Mouse (Mus musculus) MEL (cell line): ENCODE data around the gene Slc38a7. TPM values are rescaled to one million over a fixed set of nuclear protein-coding genes. Genes with fewer than 3 reads are reported as not detected.

Experiments used
- BHLHE40 ChIP-seq: IDR thresholded peaks from 2 replicates; pipeline ENCODE4 v1.6.1; 2012; ENCODE audit warnings: low read depth, mild to moderate bottlenecking, inconsistent platforms, low read length, improper control_type of control experiment, borderline replicate concordance
- CHD1 ChIP-seq: IDR thresholded peaks from 2 replicates; pipeline ENCODE4 v1.6.1; 2012; ENCODE audit warnings: low read depth, mild to moderate bottlenecking, inconsistent platforms, low read length, improper control_type of control experiment
- CHD2 ChIP-seq: IDR thresholded peaks from 2 replicates; pipeline ENCODE4 v1.6.1; 2011; ENCODE audit warnings: low read length, improper control_type of control experiment
- EP300 ChIP-seq, 2 experiments: IDR thresholded peaks; 2 replicates each; pipeline ENCODE4 v1.6.1; 2011; ENCODE audit warnings: improper control_type of control experiment in 2 of 2, low read length in 2 of 2, low read depth in 1 of 2, mild to moderate bottlenecking in 1 of 2
- ETS1 ChIP-seq: IDR thresholded peaks from 2 replicates; pipeline ENCODE4 v1.6.1; 2012; ENCODE audit warnings: low read depth, mild to moderate bottlenecking, inconsistent platforms, low read length, improper control_type of control experiment, moderate library complexity
- GATA1 ChIP-seq: IDR thresholded peaks from 2 replicates; pipeline ENCODE4 v1.6.1; 2011; ENCODE audit warnings: low read depth, low read length, improper control_type of control experiment
- HCFC1 ChIP-seq: IDR thresholded peaks from 2 replicates; pipeline ENCODE4 v1.6.1; 2012; ENCODE audit warnings: low read depth, mild to moderate bottlenecking, inconsistent platforms, low read length, improper control_type of control experiment, moderate library complexity
- JUND ChIP-seq: IDR thresholded peaks from 2 replicates; pipeline ENCODE4 v1.6.1; 2011; ENCODE audit warnings: low read depth, mild to moderate bottlenecking, improper control_type of control experiment, low read length
- KAT2A ChIP-seq: conservative IDR thresholded peaks from 2 replicates; pipeline ENCODE4 v1.6.1; 2012; ENCODE audit warnings: low read depth, low read length, improper control_type of control experiment, inconsistent platforms
- MAFK ChIP-seq: IDR thresholded peaks from 2 replicates; pipeline ENCODE4 v1.6.1; 2011; ENCODE audit warnings: low read depth, mild to moderate bottlenecking, low read length, improper control_type of control experiment, borderline replicate concordance
- MAZ ChIP-seq: IDR thresholded peaks from 2 replicates; pipeline ENCODE4 v1.6.1; 2012; ENCODE audit warnings: low read depth, mild to moderate bottlenecking, inconsistent platforms, low read length, improper control_type of control experiment
- MYB ChIP-seq: IDR thresholded peaks from 2 replicates; pipeline ENCODE4 v1.6.1; 2011; ENCODE audit warnings: mild to moderate bottlenecking, low read depth, low read length, improper control_type of control experiment
- MYC ChIP-seq: IDR thresholded peaks from 2 replicates; pipeline ENCODE4 v1.6.1; 2011; ENCODE audit warnings: low read depth, mild to moderate bottlenecking, low read length, improper control_type of control experiment, moderate library complexity
- NELFE ChIP-seq: IDR thresholded peaks from 2 replicates; pipeline ENCODE4 v1.6.1; 2011; ENCODE audit warnings: low read depth, low read length, improper control_type of control experiment
- POLR2AphosphoS2 ChIP-seq: IDR thresholded peaks from 2 replicates; pipeline ENCODE4 v1.6.1; 2011; ENCODE audit warnings: low read length, improper control_type of control experiment
- POLR2AphosphoS5 ChIP-seq: IDR thresholded peaks from 2 replicates; pipeline ENCODE4 v1.6.1; 2012; ENCODE audit warnings: low read depth, borderline replicate concordance, mild to moderate bottlenecking, inconsistent platforms, low read length, moderate library complexity, mixed read lengths
- RAD21 ChIP-seq: IDR thresholded peaks from 2 replicates; pipeline ENCODE4 v1.6.1; 2011; ENCODE audit warnings: mild to moderate bottlenecking, low read depth, low read length, improper control_type of control experiment
- RCOR1 ChIP-seq: IDR thresholded peaks from 2 replicates; pipeline ENCODE4 v1.6.1; 2012; ENCODE audit warnings: low read depth, mild to moderate bottlenecking, inconsistent platforms, low read length, improper control_type of control experiment
- SIN3A ChIP-seq: IDR thresholded peaks from 2 replicates; pipeline ENCODE4 v1.6.1; 2012; ENCODE audit warnings: low read length, improper control_type of control experiment, inconsistent platforms
- UBTF ChIP-seq: IDR thresholded peaks from 2 replicates; pipeline ENCODE4 v1.6.1; 2012; ENCODE audit warnings: low read depth, mild to moderate bottlenecking, inconsistent platforms, low read length, improper control_type of control experiment, moderate library complexity, borderline replicate concordance; ENCODE audit not compliant: insufficient read depth
- USF2 ChIP-seq, 2 experiments: IDR thresholded peaks; 2 replicates each; pipeline ENCODE4 v1.6.1; 2011 to 2012; ENCODE audit warnings: improper control_type of control experiment in 2 of 2, low read length in 2 of 2, borderline replicate concordance in 1 of 2, inconsistent platforms in 1 of 2, low read depth in 1 of 2, mild to moderate bottlenecking in 1 of 2; ENCODE audit not compliant: insufficient read depth in 1 of 2
- ZC3H11A ChIP-seq: IDR thresholded peaks from 2 replicates; pipeline ENCODE4 v1.6.1; 2012; ENCODE audit warnings: low read depth, mild to moderate bottlenecking, inconsistent platforms, low read length, improper control_type of control experiment
- ZKSCAN1 ChIP-seq: IDR thresholded peaks from 2 replicates; pipeline ENCODE4 v1.6.1; 2012; ENCODE audit warnings: low read depth, mild to moderate bottlenecking, inconsistent platforms, low read length, improper control_type of control experiment, moderate library complexity
- ZNF384 ChIP-seq: IDR thresholded peaks from 2 replicates; pipeline ENCODE4 v1.6.1; 2012; ENCODE audit warnings: low read depth, mild to moderate bottlenecking, inconsistent platforms, low read length, improper control_type of control experiment
- polyA plus RNA-seq, 2 experiments: library from polyadenylated mRNA; stranded (reverse) in 1 of 2; unstranded in 1 of 2; fragments of >175 nt in 1 of 2; fragments of >200 nt in 1 of 2; gene quantifications; 2 replicates each; pipeline versions ENCODE4 v1.2.1 to v1.2.4; 2012; ENCODE audit warnings: low replicate concordance in 2 of 2, low read depth in 1 of 2; ENCODE audit not compliant: insufficient read length in 2 of 2, insufficient read depth in 1 of 2, missing spikeins in 1 of 2
- total RNA-seq: library from RNA; depleted of rRNA; stranded (reverse); fragments of 300-350 nt; gene quantifications from 2 replicates; pipeline ENCODE4 v1.2.3, GENCODE M21; 2012

Gene Slc38a7
- total and polyA plus RNA-seq, 3 experiments = 2.5 to 6.5 TPM; not detected in 1

- TF ChIP-seq RAD21 (no peak), ZNF384 (no peak), ZC3H11A (no peak), RCOR1 (no peak), ETS1 (no peak), CHD2 (peak; percentile 90), SIN3A (no peak; the same call in 1 of the 2 replicates), POLR2AphosphoS5 (no peak), HCFC1 (peak; percentile 76), UBTF (0 out of 2 replicates have a peak, but pooled peaks have one; percentile 18), MYB (no peak), MYC (0 out of 2 replicates have a peak, but pooled peaks have one; percentile 21), JUND (no peak), BHLHE40 (no peak), USF2 (IDR thresholded peaks at IDR 0.05; ENCODE audit: borderline replicate concordance in 1 of 2, insufficient read depth in 1 of 2, low read depth in 1 of 2, low read length in 2 of 2) (no peak), GATA1 (no peak), KAT2A (no peak; the same call in 1 of the 2 replicates), NELFE (peak; percentile 52; the same call in 1 of the 2 replicates), ZKSCAN1 (no peak), POLR2AphosphoS2 (no peak; the same call in 1 of the 2 replicates), EP300 (IDR thresholded peaks at IDR 0.05; ENCODE audit: low read depth in 1 of 2, low read length in 2 of 2) (no peak), CHD1 (no peak), MAZ (peak; percentile 11; the same call in 1 of the 2 replicates), MAFK (no peak)
- TF ChIP-seq, all 39 proteins: peak for 14
Observed at GRCm38 (mm10) chr8:95807331-95807843, 46.0 kb downstream of the Slc38a7 start, which contains the start of gene Cnot1 (continued).
